Mouse (Mus musculus) embryonic fibroblast, embryonic 13.5 days (primary cell): ENCODE results near the gene Map2k3. TPM values are rescaled to one million over a fixed set of nuclear protein-coding genes. Genes with fewer than 3 reads are reported as not detected.

Experiments
- H3K27ac ChIP-seq: 2 replicates; pipeline ENCODE4 v1.5.1; 2012; ENCODE audit warnings: low read length, control low read depth, inconsistent platforms; ENCODE audit not compliant: insufficient read depth
- H3K4me1 ChIP-seq: 2 replicates; pipeline ENCODE4 v1.6.1; 2011; ENCODE audit warnings: low read length; ENCODE audit not compliant: control insufficient read depth, insufficient read depth
- H3K4me3 ChIP-seq: 2 replicates; pipeline ENCODE4 v1.5.1; 2011; ENCODE audit warnings: mild to moderate bottlenecking, control low read depth, low read length; ENCODE audit not compliant: insufficient read depth
- CTCF ChIP-seq: IDR thresholded peaks from 2 replicates; pipeline ENCODE4 v1.5.1; 2011; ENCODE audit warnings: mild to moderate bottlenecking, control low read depth, low read length, moderate library complexity, borderline replicate concordance; ENCODE audit not compliant: insufficient read depth
- POLR2A ChIP-seq: IDR thresholded peaks from 2 replicates; pipeline ENCODE4 v1.6.1; 2011; ENCODE audit warnings: low read depth, mild to moderate bottlenecking, control low read depth, low read length, moderate library complexity
- polyA plus RNA-seq: library from polyadenylated mRNA; stranded (reverse); fragments of >200 nt; gene quantifications from 2 replicates; pipeline ENCODE4 v1.2.4, GENCODE M21; 2011; ENCODE audit warnings: low read depth; ENCODE audit not compliant: missing spikeins, insufficient read length

Gene Map2k3
- polyA plus RNA-seq, 1 experiment, result 53.3 TPM

GRCm38 (mm10) chr11:60924498-60924897, 7.3 kb upstream of the Map2k3 start:
- TF ChIP-seq CTCF, result no peak
- no peak for TF ChIP-seq POLR2A
- Histone ChIP-seq H3K4me3 (no peak overlapping the region), H3K4me1 (no peaks in the 10 kb centered on the region), H3K27ac (no peak overlapping the region)

GRCm38 (mm10) chr11:60924981-60925380, 6.9 kb upstream of the Map2k3 start:
- no peak for TF ChIP-seq POLR2A
- TF ChIP-seq CTCF, result no peak
- Histone ChIP-seq H3K4me1 (no peaks in the 10 kb centered on the region), H3K27ac (no peak overlapping the region), H3K4me3 (no peak overlapping the region)

GRCm38 (mm10) chr11:60927264-60927663, 4.6 kb upstream of the Map2k3 start:
- H3K4me1 ChIP-seq, result 0 out of 2 replicates have a peak, but pooled peaks cover 2% of the 10 kb centered on the region
- no peak overlapping the region for H3K4me3 ChIP-seq
- TF ChIP-seq CTCF (peak; percentile 62; the same call in 1 of the 2 replicates), POLR2A (no peak)
- H3K27ac ChIP-seq, result no peak overlapping the region

- peaks cover 11% of the 10 kb centered on the region for H3K4me1 ChIP-seq
- TF ChIP-seq CTCF, result no peak
- TF ChIP-seq POLR2A, result no peak
- peak overlapping the region; percentile 87 for H3K4me3 ChIP-seq
- peak overlapping the region; percentile 72 for H3K27ac ChIP-seq
Measured at GRCm38 (mm10) chr11:60930724-60931281, 1.0 kb upstream of the Map2k3 start.

GRCm38 (mm10) chr11:60931282-60931868, 458 bp upstream of the Map2k3 start:
- H3K27ac ChIP-seq, result peak overlapping the region; percentile 72
- peaks cover 11% of the 10 kb centered on the region for H3K4me1 ChIP-seq
- TF ChIP-seq POLR2A (no peak; the same call in 1 of the 2 replicates), CTCF (no peak)
- peak overlapping the region; percentile 87 for H3K4me3 ChIP-seq

GRCm38 (mm10) chr11:60932503-60933020, 729 bp downstream of the Map2k3 start:
- Histone ChIP-seq H3K4me3 (peak overlapping the region; percentile 85), H3K27ac (peak overlapping the region; percentile 59), H3K4me1 (peaks cover 11% of the 10 kb centered on the region)
- TF ChIP-seq CTCF, result no peak
- TF ChIP-seq POLR2A, result peak; percentile 29; the same call in 1 of the 2 replicates

- peaks cover 11% of the 10 kb centered on the region for H3K4me1 ChIP-seq
- TF ChIP-seq CTCF (no peak), POLR2A (0 out of 2 replicates have a peak, but pooled peaks have one; percentile 9)
- H3K4me3 ChIP-seq, result peak overlapping the region; percentile 85
- H3K27ac ChIP-seq, result peak overlapping the region; percentile 68
Measured at GRCm38 (mm10) chr11:60933178-60933930, 1.5 kb downstream of the Map2k3 start.

- peak overlapping the region; percentile 38 for H3K27ac ChIP-seq
- no peak for TF ChIP-seq CTCF
- no peak for TF ChIP-seq POLR2A
- no peak overlapping the region for H3K4me3 ChIP-seq
- peaks cover 11% of the 10 kb centered on the region for H3K4me1 ChIP-seq
Measured at GRCm38 (mm10) chr11:60934795-60935194, 3.0 kb downstream of the Map2k3 start.

GRCm38 (mm10) chr11:60935326-60935974, 3.6 kb downstream of the Map2k3 start:
- H3K4me3 ChIP-seq, result no peak overlapping the region
- peak overlapping the region; percentile 43 for H3K27ac ChIP-seq
- H3K4me1 ChIP-seq, result peaks cover 11% of the 10 kb centered on the region
- 0 out of 2 replicates have a peak, but pooled peaks have one; percentile 8 for TF ChIP-seq POLR2A
- no peak for TF ChIP-seq CTCF

- peaks cover 14% of the 10 kb centered on the region for H3K4me1 ChIP-seq
- H3K27ac ChIP-seq, result peak overlapping the region; percentile 43; the same call in 1 of the 2 replicates
Measured at GRCm38 (mm10) chr11:60935975-60936373, 4.1 kb downstream of the Map2k3 start.

More at GRCm38 (mm10) chr11:60935975-60936373, 4.1 kb downstream of the Map2k3 start:
- TF ChIP-seq CTCF (no peak), POLR2A (no peak)
- no peak overlapping the region for H3K4me3 ChIP-seq
